Mouse (Mus musculus) testis, adult 2 months (tissue): ENCODE results near the gene Snap47.

Source experiments
- CTCF ChIP-seq: fragments of 200-500 bp; IDR thresholded peaks from 2 replicates; pipeline ENCODE4 v1.5.1; 2012; ENCODE audit warnings: low read depth, mild to moderate bottlenecking, inconsistent platforms, low read length, moderate library complexity; ENCODE audit not compliant: control insufficient read depth, insufficient read depth, insufficient replicate concordance
- POLR2A ChIP-seq: fragments of 200-500 bp; IDR thresholded peaks from 2 replicates; pipeline ENCODE4 v1.6.1; 2012; ENCODE audit warnings: low read depth, mild to moderate bottlenecking, inconsistent platforms, low read length, moderate library complexity; ENCODE audit not compliant: control insufficient read depth

DNA sequence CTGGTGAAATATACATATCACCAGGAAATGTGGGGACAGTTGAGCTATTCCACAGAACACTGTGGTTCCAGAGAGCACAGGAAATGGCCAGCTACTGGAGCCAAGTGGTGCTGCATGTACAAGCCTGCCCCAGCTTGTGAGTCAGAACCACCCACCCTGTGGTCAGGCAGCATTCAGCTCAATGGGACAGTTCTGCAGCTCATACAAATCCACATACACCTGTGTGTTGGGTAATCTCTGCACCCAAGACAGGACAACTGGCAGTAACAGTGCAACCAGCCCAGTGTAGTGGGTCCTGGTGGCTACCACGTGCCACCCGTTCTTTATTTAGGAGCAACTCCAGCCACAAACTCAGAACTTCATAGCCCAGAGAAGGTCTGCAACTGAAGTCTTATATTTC, 29.0 kb downstream of the Snap47 start:
- TF ChIP-seq CTCF (no peak), POLR2A (no peak)
